Mouse (Mus musculus): Measurements from ENCODE around the gene Lrrfip1. TPM values are rescaled to one million over a fixed set of nuclear protein-coding genes. Genes with fewer than 3 reads are reported as not detected.

The Lrrfip1 gene
- polyA plus RNA-seq, 1 experiment from 2014 or later, result 60.4 TPM

Other genes starting within 250 kb of the Lrrfip1 start
- gene Col6a3, start 154.8 kb upstream of the Lrrfip1 start, polyA plus RNA-seq (2014; fragmentation: Nextera tagmentation; extraction: Ambion mirVana), result 103 TPM in 2 replicates
- gene Mlph, start 83.7 kb upstream of the Lrrfip1 start, polyA plus RNA-seq (2014; fragmentation: Nextera tagmentation; extraction: Ambion mirVana), result 0.60 and 0.96 TPM in 2 replicates
- gene Prlh, start 45.6 kb upstream of the Lrrfip1 start, polyA plus RNA-seq (2014; fragmentation: Nextera tagmentation; extraction: Ambion mirVana), result not detected in 2 replicates
- gene Rab17, start 29.1 kb upstream of the Lrrfip1 start, polyA plus RNA-seq (2014; fragmentation: Nextera tagmentation; extraction: Ambion mirVana), result 21.2 and 22.8 TPM in 2 replicates
- 0.94 and 1.3 TPM in 2 replicates for gene Rbm44, start 146.4 kb downstream of the Lrrfip1 start, polyA plus RNA-seq (2014; fragmentation: Nextera tagmentation; extraction: Ambion mirVana)
- 5.4 and 6.0 TPM in 2 replicates for gene Ramp1, start 181.1 kb downstream of the Lrrfip1 start, polyA plus RNA-seq (2014; fragmentation: Nextera tagmentation; extraction: Ambion mirVana)

Data from intestine, embryonic 14.5 days (tissue).